Mouse (Mus musculus): ENCODE measurements around the gene Gm9821. TPM values are rescaled to one million over a fixed set of nuclear protein-coding genes. Genes with fewer than 3 reads are reported as not detected.

The Gm9821 gene
- polyA plus RNA-seq, 1 experiment from 2014 or later, result 0.21 TPM

DNA sequence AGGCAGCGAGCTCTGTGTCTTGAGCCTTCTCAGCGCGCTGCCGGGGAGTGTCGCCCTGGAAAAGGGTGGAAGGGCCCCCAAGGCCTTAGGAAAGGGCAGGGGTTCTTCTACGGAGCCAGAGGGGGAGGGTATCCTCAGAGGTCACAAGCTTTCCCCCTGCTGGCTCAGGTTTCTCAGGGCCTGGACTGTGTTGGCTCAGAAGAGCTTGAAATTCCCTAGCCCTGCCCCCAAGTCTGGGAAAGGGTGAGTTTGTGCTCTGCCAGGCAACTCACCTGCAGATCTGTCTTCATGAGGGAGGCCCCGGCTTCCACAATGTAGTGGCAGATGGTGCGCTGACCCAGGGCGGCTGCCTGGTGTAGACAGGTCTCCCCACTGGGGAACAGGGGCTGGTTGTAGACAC is 12.0 kb upstream of the Gm9821 start:
- Histone ChIP-seq H3K4me2 (replicated peaks; ENCODE audit: low read depth) (no peak overlapping the region), H3K27ac (ENCODE audit: low read depth, low read length) (no peak overlapping the region; the same call in 1 of the 2 replicates), H3K9ac (ENCODE audit: low read depth, low read length) (no peak overlapping the region), H3K4me1 (replicated peaks; ENCODE audit: control insufficient read depth, insufficient read depth, low read length) (no peaks in the 10 kb centered on the region; the same call in 1 of the 2 replicates), H3K9me3 (ENCODE audit: control insufficient read depth) (no peaks in the 10 kb centered on the region), H3K27me3 (replicated peaks; ENCODE audit: control insufficient read depth, insufficient read depth, low read length) (no peaks in the 10 kb centered on the region), H3K36me3 (ENCODE audit: control insufficient read depth, insufficient read depth) (peaks cover 57% of the 10 kb centered on the region), H3K4me3 (ENCODE audit: low read depth, low read length) (no peak overlapping the region)
- 48% methylated on average over 9 of the region's 9 CpGs for WGBS
- no peak for ATAC-seq
- no peak for TF ChIP-seq CTCF (IDR thresholded peaks at IDR 0.05; ENCODE audit: low read depth)

DNA sequence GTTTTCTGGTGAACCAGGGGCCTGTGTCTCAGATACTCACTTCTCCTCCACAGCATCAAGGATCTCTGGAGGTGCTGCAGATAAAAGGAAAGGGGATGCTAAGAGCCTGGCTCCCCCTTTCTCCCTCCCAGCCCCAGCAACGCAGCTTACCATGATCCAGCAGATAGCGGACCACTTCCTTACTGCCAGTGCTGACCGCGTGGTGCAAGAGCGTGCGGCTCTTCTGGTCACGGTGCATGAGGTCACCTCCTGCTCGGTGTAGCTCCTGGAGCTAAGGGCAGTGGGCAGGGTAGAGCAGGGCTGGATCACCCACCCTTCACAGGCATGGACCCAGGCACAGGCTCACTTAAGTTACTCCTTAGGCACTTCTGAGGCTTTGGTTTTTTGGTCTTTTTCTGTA is 11.5 kb upstream of the Gm9821 start:
- no peaks in the 10 kb centered on the region for H3K9me3 ChIP-seq (ENCODE audit: control insufficient read depth)
- H3K27ac ChIP-seq (ENCODE audit: low read depth, low read length), result peak overlapping the region; percentile 28; the same call in 1 of the 2 replicates
- no peak for ATAC-seq
- TF ChIP-seq CTCF (IDR thresholded peaks at IDR 0.05; ENCODE audit: low read depth), result no peak
- no peaks in the 10 kb centered on the region; the same call in 1 of the 2 replicates for H3K4me1 ChIP-seq (replicated peaks; ENCODE audit: control insufficient read depth, insufficient read depth, low read length)
- no peaks in the 10 kb centered on the region for H3K27me3 ChIP-seq (replicated peaks; ENCODE audit: control insufficient read depth, insufficient read depth, low read length)
- 37% methylated on average over 8 of the region's 8 CpGs for WGBS
- no peak overlapping the region for H3K4me3 ChIP-seq (ENCODE audit: low read depth, low read length)
- H3K9ac ChIP-seq (ENCODE audit: low read depth, low read length), result no peak overlapping the region
- H3K36me3 ChIP-seq (ENCODE audit: control insufficient read depth, insufficient read depth), result peaks cover 60% of the 10 kb centered on the region
- H3K4me2 ChIP-seq (replicated peaks; ENCODE audit: low read depth), result no peak overlapping the region

DNA sequence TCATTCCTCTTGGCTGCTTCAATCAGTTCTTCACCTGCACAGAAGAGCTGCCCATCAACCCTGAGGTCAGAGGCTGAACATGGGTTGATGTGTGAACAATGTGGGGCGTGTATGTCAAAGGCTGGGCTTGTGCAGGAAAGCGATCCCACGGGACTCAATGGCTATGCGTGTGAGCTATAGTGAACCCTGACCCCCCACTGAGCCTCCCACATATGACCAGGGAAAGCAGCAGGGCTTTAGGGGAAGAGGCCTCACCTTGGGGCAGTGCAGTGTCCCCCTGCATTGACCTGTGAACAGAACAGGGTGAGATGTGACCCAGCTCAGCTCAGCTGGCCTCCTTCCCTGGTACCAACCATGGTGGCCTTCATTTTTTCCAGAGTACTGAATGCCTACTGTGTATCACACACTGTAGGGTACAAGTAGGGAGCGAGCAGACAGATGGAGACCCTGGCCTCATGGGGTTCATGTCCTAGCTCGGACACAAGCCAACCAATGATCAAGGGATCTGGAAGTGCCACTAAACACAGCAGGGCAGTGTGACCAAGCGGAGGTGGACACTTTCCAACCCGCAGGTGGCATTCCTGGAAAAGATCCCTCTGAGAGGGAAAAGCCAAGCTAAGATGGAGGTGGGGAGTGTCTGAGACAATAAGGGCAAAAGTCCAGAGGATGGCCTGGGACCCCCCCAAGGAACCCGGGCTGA is 10.5 kb upstream of the Gm9821 start:
- Histone ChIP-seq H3K9ac (ENCODE audit: low read depth, low read length) (no peak overlapping the region), H3K9me3 (ENCODE audit: control insufficient read depth) (no peaks in the 10 kb centered on the region), H3K27ac (ENCODE audit: low read depth, low read length) (0 out of 2 replicates have a peak overlapping the region, but pooled peaks have one; percentile 7), H3K4me3 (ENCODE audit: low read depth, low read length) (no peak overlapping the region), H3K4me2 (replicated peaks; ENCODE audit: low read depth) (no peak overlapping the region), H3K4me1 (replicated peaks; ENCODE audit: control insufficient read depth, insufficient read depth, low read length) (no peaks in the 10 kb centered on the region; the same call in 1 of the 2 replicates), H3K36me3 (ENCODE audit: control insufficient read depth, insufficient read depth) (peaks cover 69% of the 10 kb centered on the region), H3K27me3 (replicated peaks; ENCODE audit: control insufficient read depth, insufficient read depth, low read length) (no peaks in the 10 kb centered on the region)
- TF ChIP-seq CTCF (IDR thresholded peaks at IDR 0.05; ENCODE audit: low read depth), result no peak
- WGBS, result 62% methylated on average over 9 of the region's 9 CpGs
- ATAC-seq, result 0 out of 2 replicates have a peak, but pooled peaks have one; percentile 2

DNA sequence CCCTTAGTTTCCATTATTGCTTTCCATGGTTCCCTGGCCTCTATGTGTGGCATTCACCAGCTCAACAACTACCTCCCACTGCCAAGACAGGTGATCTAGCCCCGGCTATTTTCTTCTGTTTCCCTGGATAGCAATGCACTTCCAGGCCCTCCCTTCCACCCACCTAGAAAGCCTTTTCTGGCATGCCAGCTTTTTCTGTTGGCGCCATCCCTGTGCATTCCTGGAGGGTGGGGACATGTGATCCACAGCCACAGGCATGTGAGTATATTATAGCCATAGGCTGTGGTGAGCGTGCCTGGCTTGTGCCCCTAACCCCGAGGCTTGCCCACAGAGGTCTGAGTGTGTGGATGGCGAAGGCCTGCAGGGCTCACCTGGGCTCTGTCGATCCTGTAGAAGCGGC is 9.3 kb upstream of the Gm9821 start:
- Histone ChIP-seq H3K4me2 (replicated peaks; ENCODE audit: low read depth) (no peak overlapping the region), H3K4me3 (ENCODE audit: low read depth, low read length) (no peak overlapping the region), H3K36me3 (ENCODE audit: control insufficient read depth, insufficient read depth) (peaks cover 79% of the 10 kb centered on the region), H3K27me3 (replicated peaks; ENCODE audit: control insufficient read depth, insufficient read depth, low read length) (no peaks in the 10 kb centered on the region), H3K9ac (ENCODE audit: low read depth, low read length) (no peak overlapping the region), H3K9me3 (ENCODE audit: control insufficient read depth) (no peaks in the 10 kb centered on the region), H3K4me1 (replicated peaks; ENCODE audit: control insufficient read depth, insufficient read depth, low read length) (no peaks in the 10 kb centered on the region), H3K27ac (ENCODE audit: low read depth, low read length) (no peak overlapping the region; the same call in 1 of the 2 replicates)
- no peak for TF ChIP-seq CTCF (IDR thresholded peaks at IDR 0.05; ENCODE audit: low read depth)
- ATAC-seq, result no peak
- WGBS, result 87% methylated on average over 7 of the region's 7 CpGs

DNA sequence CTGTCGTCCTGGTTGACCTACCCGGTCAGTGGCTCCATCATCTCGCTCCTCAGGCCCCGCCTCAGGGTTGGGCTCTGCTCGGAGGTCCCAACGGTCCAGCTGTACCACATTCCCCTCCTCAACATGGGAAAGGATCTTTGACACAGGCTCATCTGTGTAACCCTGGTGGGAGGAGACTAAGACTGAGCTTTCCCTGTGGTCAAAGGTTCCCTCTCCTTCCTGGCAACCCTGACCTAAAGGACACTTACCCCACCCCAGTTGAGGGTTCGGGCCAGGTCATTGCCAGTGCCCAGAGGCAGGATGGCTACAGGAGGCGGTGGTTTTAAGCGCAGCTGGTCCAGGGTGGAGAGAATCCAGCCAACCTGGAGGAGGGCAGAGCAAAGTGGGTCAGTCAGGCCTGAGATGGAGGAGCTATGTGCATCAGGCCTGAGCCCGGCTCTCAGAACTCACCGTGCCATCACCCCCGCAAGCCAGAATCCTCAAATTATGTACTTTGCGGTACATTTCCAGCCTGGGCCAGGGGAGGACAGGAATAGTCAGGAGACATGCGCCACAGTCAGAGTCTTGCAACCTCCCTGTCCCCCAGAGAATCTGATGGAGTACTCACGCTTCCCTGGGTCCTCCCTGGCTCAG is 6.1 kb upstream of the Gm9821 start:
- H3K9me3 ChIP-seq (ENCODE audit: control insufficient read depth), result no peaks in the 10 kb centered on the region
- H3K4me2 ChIP-seq (replicated peaks; ENCODE audit: low read depth), result no peak overlapping the region
- H3K9ac ChIP-seq (ENCODE audit: low read depth, low read length), result no peak overlapping the region
- WGBS, result 79% methylated on average over 15 of the region's 15 CpGs
- TF ChIP-seq CTCF (IDR thresholded peaks at IDR 0.05; ENCODE audit: low read depth), result no peak
- no peak overlapping the region for H3K27ac ChIP-seq (ENCODE audit: low read depth, low read length)
- H3K36me3 ChIP-seq (ENCODE audit: control insufficient read depth, insufficient read depth), result peaks cover 91% of the 10 kb centered on the region
- H3K4me1 ChIP-seq (replicated peaks; ENCODE audit: control insufficient read depth, insufficient read depth, low read length), result no peaks in the 10 kb centered on the region
- H3K27me3 ChIP-seq (replicated peaks; ENCODE audit: control insufficient read depth, insufficient read depth, low read length), result no peaks in the 10 kb centered on the region
- no peak overlapping the region for H3K4me3 ChIP-seq (ENCODE audit: low read depth, low read length)
- ATAC-seq, result no peak

DNA sequence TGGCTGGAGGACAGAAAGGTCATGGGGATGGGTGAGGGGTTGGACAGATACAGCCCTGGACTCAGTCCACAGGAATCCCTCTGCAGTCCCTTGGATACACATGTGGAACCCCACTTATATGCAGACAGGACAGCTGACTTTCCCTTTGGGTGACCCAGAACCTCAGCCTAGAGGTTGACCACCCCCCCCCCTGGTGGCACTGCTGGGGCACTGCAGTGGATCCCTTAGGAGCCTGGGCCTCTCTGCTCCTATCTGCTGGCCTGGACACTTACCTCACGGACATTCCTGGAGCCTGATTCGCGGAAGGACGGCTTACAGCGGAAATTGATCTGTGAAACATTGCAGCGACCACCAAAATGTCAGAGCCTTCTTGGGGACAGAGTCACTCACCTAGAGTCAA is 3.1 kb upstream of the Gm9821 start:
- no peak for ATAC-seq
- Histone ChIP-seq H3K4me3 (ENCODE audit: low read depth, low read length) (no peak overlapping the region), H3K4me2 (replicated peaks; ENCODE audit: low read depth) (no peak overlapping the region), H3K36me3 (ENCODE audit: control insufficient read depth, insufficient read depth) (peaks cover 74% of the 10 kb centered on the region), H3K27me3 (replicated peaks; ENCODE audit: control insufficient read depth, insufficient read depth, low read length) (no peaks in the 10 kb centered on the region), H3K27ac (ENCODE audit: low read depth, low read length) (no peak overlapping the region), H3K4me1 (replicated peaks; ENCODE audit: control insufficient read depth, insufficient read depth, low read length) (peaks cover 1% of the 10 kb centered on the region), H3K9ac (ENCODE audit: low read depth, low read length) (no peak overlapping the region), H3K9me3 (ENCODE audit: control insufficient read depth) (no peaks in the 10 kb centered on the region)
- peak; percentile 71 for TF ChIP-seq CTCF (IDR thresholded peaks at IDR 0.05; ENCODE audit: low read depth)
- WGBS, result 55% methylated on average over 6 of the region's 6 CpGs
